Mouse (Mus musculus): ENCODE measurements around the gene Rmdn2.

DNA sequence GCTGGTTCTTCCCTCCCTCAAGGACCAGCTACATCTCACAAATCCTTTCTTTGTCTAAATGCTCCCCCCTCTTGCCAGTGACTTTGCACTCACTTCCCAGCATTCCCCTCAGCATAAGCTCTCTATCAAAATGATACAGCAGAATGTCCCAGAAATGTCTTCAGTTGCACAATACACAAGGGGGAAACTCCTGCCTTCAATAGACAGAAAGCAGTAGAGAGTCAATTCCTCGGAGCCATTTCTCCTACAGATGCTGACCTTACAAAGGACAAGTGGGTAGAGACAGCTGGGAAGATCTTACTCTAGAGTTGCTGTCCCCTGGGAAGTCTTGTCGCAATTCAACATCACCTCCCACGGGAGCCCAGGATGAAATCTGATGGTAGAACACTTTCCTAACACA, 125.9 kb downstream of the Rmdn2 start:
- TF ChIP-seq CTCF (conservative IDR thresholded peaks at IDR 0.05; ENCODE audit: low read length), result no peak
- TF ChIP-seq POU5F1 (IDR thresholded peaks at IDR 0.05; ENCODE audit: borderline replicate concordance, low read length), result no peak
- TF ChIP-seq NANOG (IDR thresholded peaks at IDR 0.05; ENCODE audit: borderline replicate concordance, low read length), result no peak
